Mouse (Mus musculus): Measurements from ENCODE around the gene Frem1. TPM values are rescaled to one million over a fixed set of nuclear protein-coding genes. Genes with fewer than 3 reads are reported as not detected.
A peak's percentile ranks its signal among the peaks of the same experiment; 100 is the strongest.

Frem1 gene
- polyA plus RNA-seq, 1 experiment from 2014 or later: 6.4 TPM

- no peak for ATAC-seq (ENCODE audit: insufficient number of reproducible peaks, insufficient read depth, low FRiP score, low read depth)
- peak overlapping the region in 1 of 2 experiments; percentile 78; a peak in 2 of 4 replicates for H3K27ac ChIP-seq (replicated peaks in 1 of 2; ENCODE audit: control insufficient read depth in 1 of 2, insufficient read depth in 1 of 2, low read depth in 2 of 2, low read length in 2 of 2)
- 20% methylated on average over 4 of the region's 4 CpGs for WGBS
Observed at GRCm38 (mm10) chr4:82858431-82859010, 193.6 kb downstream of the Frem1 start.

GRCm38 (mm10) chr4:82856986-82857385 lies 195.2 kb downstream of the Frem1 start:
- ATAC-seq (ENCODE audit: insufficient number of reproducible peaks, insufficient read depth, low FRiP score, low read depth): no peak
- Histone ChIP-seq H3K27me3 (ENCODE audit: control insufficient read depth, insufficient read depth, low read length) (no peaks in the 10 kb centered on the region), H3K9me3 (ENCODE audit: control insufficient read depth, low read length) (no peaks in the 10 kb centered on the region), H3K4me3 (ENCODE audit: control insufficient read depth in 1 of 2, insufficient read depth in 1 of 2, low read depth in 1 of 2, low read length in 2 of 2) (no peak overlapping the region), H3K4me1 (ENCODE audit: control insufficient read depth in 2 of 2, insufficient read depth in 2 of 2, low read length in 2 of 2) (peaks cover 0 to 23% of the 10 kb centered on the region in 2 experiments; a peak in 2 of 4 replicates), H3K36me3 (ENCODE audit: control insufficient read depth, insufficient read depth, low read length) (peaks cover 10% of the 10 kb centered on the region), H3K27ac (replicated peaks in 1 of 2; ENCODE audit: control insufficient read depth in 1 of 2, insufficient read depth in 1 of 2, low read depth in 2 of 2, low read length in 2 of 2) (no peak overlapping the region), H3K4me2 (ENCODE audit: low read length) (no peak overlapping the region), H3K9ac (ENCODE audit: low read length) (no peak overlapping the region)
- 88% methylated on average over 3 of the region's 3 CpGs for WGBS

More at GRCm38 (mm10) chr4:82858431-82859010, 193.6 kb downstream of the Frem1 start:
- no peaks in the 10 kb centered on the region for H3K27me3 ChIP-seq (ENCODE audit: control insufficient read depth, insufficient read depth, low read length)
- peak overlapping the region; percentile 60 to 95; a peak in 3 of 4 replicates for H3K4me3 ChIP-seq (ENCODE audit: control insufficient read depth in 1 of 2, insufficient read depth in 1 of 2, low read depth in 1 of 2, low read length in 2 of 2)
- H3K9ac ChIP-seq (ENCODE audit: low read length): peak overlapping the region; percentile 93
- no peaks in the 10 kb centered on the region for H3K9me3 ChIP-seq (ENCODE audit: control insufficient read depth, low read length)
- peaks cover 0 to 20% of the 10 kb centered on the region in 2 experiments; a peak in 2 of 4 replicates for H3K4me1 ChIP-seq (ENCODE audit: control insufficient read depth in 2 of 2, insufficient read depth in 2 of 2, low read length in 2 of 2)
- H3K36me3 ChIP-seq (ENCODE audit: control insufficient read depth, insufficient read depth, low read length): no peaks in the 10 kb centered on the region
- H3K4me2 ChIP-seq (ENCODE audit: low read length): peak overlapping the region; percentile 86

- WGBS: 88% methylated on average over 2 of the region's 2 CpGs
- ATAC-seq (ENCODE audit: insufficient number of reproducible peaks, insufficient read depth, low FRiP score, low read depth): no peak
- Histone ChIP-seq H3K9me3 (ENCODE audit: control insufficient read depth, low read length) (no peaks in the 10 kb centered on the region), H3K27me3 (ENCODE audit: control insufficient read depth, insufficient read depth, low read length) (no peaks in the 10 kb centered on the region), H3K4me1 (ENCODE audit: control insufficient read depth in 2 of 2, insufficient read depth in 2 of 2, low read length in 2 of 2) (peaks cover 2 to 27% of the 10 kb centered on the region in 2 experiments; a peak in 3 of 4 replicates), H3K4me3 (ENCODE audit: control insufficient read depth in 1 of 2, insufficient read depth in 1 of 2, low read depth in 1 of 2, low read length in 2 of 2) (no peak overlapping the region), H3K27ac (replicated peaks in 1 of 2; ENCODE audit: control insufficient read depth in 1 of 2, insufficient read depth in 1 of 2, low read depth in 2 of 2, low read length in 2 of 2) (no peak overlapping the region), H3K4me2 (ENCODE audit: low read length) (no peak overlapping the region), H3K36me3 (ENCODE audit: control insufficient read depth, insufficient read depth, low read length) (peaks cover 10% of the 10 kb centered on the region), H3K9ac (ENCODE audit: low read length) (no peak overlapping the region)
Observed at GRCm38 (mm10) chr4:82853809-82854208, 198.3 kb downstream of the Frem1 start.

GRCm38 (mm10) chr4:82848552-82849234 lies 203.4 kb downstream of the Frem1 start:
- no peaks in the 10 kb centered on the region for H3K9me3 ChIP-seq (ENCODE audit: control insufficient read depth, low read length)
- WGBS: 24% methylated on average over 5 of the region's 5 CpGs
- peaks cover 2 to 28% of the 10 kb centered on the region in 2 experiments; a peak in 3 of 4 replicates for H3K4me1 ChIP-seq (ENCODE audit: control insufficient read depth in 2 of 2, insufficient read depth in 2 of 2, low read length in 2 of 2)
- H3K9ac ChIP-seq (ENCODE audit: low read length): no peak overlapping the region
- H3K27me3 ChIP-seq (ENCODE audit: control insufficient read depth, insufficient read depth, low read length): no peaks in the 10 kb centered on the region
- no peak overlapping the region for H3K4me2 ChIP-seq (ENCODE audit: low read length)
- H3K27ac ChIP-seq (replicated peaks in 1 of 2; ENCODE audit: control insufficient read depth in 1 of 2, insufficient read depth in 1 of 2, low read depth in 2 of 2, low read length in 2 of 2): peak overlapping the region; percentile 55 to 56; a peak in 3 of 4 replicates
- H3K36me3 ChIP-seq (ENCODE audit: control insufficient read depth, insufficient read depth, low read length): peaks cover 21% of the 10 kb centered on the region
- no peak for ATAC-seq (ENCODE audit: insufficient number of reproducible peaks, insufficient read depth, low FRiP score, low read depth)
- H3K4me3 ChIP-seq (ENCODE audit: control insufficient read depth in 1 of 2, insufficient read depth in 1 of 2, low read depth in 1 of 2, low read length in 2 of 2): no peak overlapping the region

Other genes starting within 250 kb of the Frem1 start
- gene Zdhhc21, start 192.4 kb downstream of the Frem1 start, polyA plus RNA-seq (2014; fragmentation: Nextera tagmentation; extraction: Ambion mirVana): 11.3 and 12.0 TPM in 2 replicates
- not detected in 2 replicates for gene Cer1, start 167.2 kb downstream of the Frem1 start, polyA plus RNA-seq (2014; fragmentation: Nextera tagmentation; extraction: Ambion mirVana)